Mouse (Mus musculus) spleen, postnatal 14 days (tissue): Measurements from ENCODE around the gene Sgms1.

Experiments used
- DNase-seq, 2 experiments: peaks; one replicate each; pipeline ENCODE4 v3.0.0; 2021 to 2022; ENCODE audit warnings: low spot score in 2 of 2

Gene Sgms1

DNA sequence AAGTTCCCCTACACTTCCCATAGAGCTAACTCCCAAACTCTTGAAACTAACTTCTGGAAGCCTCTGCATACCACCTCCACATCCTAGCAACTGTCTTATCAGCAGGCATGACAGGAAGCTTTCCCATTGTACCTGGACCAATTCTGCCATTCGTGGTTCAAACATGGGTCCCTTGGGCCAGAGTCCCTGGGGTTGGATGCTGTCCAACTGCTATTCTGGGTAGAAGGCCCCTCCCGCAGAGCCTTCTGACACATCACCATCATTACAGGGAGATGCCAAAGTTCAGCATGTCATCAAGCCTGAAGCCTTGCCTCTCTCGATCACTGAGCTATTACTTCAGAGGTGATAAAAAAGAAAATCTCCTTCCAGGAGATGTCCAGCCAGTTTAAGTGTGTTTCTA, 175.9 kb downstream of the Sgms1 start:
- DNase-seq: no peak

DNA sequence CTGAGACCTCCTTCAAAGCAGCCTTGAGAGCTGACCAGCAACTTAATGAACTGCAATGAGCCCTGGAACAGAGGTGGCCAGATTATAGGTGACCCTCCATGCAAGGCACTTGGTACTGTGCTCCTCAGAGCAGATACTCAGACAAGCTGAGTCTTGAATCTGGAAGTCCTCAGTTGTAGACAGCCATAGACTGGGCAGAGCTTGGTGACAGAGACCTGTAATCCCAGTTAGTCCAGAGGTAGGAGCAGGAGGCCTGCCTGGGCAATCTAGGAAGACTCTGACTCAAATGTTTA, 178.3 kb downstream of the Sgms1 start:
- no peak for DNase-seq

DNA sequence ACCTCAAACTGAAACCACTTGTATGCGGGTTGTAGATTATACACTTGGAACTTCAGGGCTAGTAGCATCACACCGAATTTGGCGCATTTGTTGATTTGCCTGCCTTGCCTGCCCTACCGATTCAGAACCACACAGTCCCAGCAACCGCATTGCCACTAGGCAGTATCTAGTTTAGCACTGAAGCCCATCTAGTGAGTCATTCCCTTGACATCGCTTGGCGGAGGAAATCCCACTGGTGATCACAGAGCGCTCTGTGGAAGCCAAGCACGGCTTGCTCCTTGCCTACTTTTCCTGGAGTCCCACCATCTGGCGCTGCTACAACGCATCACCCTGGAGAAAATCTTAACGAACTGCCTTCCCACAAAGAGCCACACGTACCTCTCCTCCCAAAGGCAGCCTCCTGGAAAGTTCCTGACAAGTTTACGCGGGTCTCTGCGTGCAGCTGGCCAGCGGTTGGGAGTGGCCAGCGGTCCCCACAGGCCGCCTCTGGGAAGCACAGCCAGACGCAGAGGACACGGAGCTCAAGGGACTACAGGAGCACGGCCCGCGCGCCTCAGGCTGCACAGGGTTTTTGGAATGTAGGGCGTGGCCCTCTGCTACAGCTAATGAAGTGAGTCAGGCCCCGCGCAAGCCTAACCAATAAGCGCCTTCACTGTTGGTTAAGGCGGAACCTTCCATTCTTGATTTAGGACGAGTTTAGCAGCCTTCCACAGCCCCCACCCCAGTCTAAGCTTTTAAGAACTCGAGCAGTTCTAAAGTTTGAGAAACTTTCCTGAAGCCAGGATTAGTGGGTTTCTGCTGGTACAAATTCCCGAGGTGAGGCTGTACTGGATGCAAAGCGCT, 178.8 kb downstream of the Sgms1 start:
- DNase-seq: peak; percentile 57 to 71

GRCm38 (mm10) chr19:32210099-32210449, 179.4 kb downstream of the Sgms1 start:
- no peak for DNase-seq

GRCm38 (mm10) chr19:32202131-32203114, 187.1 kb downstream of the Sgms1 start:
- no peak for DNase-seq

DNA sequence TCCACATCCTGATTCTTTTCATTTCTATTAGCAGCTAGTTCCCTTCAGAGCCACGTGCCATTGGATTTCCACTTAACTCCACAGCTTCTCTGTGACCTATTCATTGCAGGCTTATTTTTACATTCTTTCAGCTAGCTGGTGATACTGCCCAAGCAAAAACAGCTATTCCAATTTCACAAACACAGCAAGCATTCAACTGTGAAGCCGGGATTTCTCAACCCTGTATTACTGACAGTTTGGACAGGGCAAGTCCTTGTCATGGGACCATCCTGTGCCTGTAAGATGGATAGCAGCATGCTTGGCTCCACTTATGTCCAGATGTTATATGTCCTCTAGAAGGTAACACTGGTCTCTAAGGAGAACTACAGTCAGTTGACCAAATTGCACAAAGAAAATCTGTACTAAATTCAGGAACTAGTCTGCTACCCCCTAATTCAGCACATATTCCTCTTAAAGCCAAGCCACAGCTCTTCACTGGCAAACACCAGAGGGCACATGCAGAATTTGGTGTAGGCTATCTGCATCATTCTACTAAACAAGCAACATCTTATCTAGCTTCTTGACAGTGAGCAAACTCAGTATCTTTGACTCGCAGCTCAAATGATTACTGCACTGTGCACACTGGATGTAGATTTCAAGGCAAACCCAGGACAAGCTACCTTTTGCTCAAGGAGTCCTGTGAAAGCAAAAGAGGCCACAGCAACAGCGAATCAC, 189.5 kb downstream of the Sgms1 start:
- no peak for DNase-seq

GRCm38 (mm10) chr19:32199133-32199532, 190.4 kb downstream of the Sgms1 start:
- DNase-seq: no peak

DNA sequence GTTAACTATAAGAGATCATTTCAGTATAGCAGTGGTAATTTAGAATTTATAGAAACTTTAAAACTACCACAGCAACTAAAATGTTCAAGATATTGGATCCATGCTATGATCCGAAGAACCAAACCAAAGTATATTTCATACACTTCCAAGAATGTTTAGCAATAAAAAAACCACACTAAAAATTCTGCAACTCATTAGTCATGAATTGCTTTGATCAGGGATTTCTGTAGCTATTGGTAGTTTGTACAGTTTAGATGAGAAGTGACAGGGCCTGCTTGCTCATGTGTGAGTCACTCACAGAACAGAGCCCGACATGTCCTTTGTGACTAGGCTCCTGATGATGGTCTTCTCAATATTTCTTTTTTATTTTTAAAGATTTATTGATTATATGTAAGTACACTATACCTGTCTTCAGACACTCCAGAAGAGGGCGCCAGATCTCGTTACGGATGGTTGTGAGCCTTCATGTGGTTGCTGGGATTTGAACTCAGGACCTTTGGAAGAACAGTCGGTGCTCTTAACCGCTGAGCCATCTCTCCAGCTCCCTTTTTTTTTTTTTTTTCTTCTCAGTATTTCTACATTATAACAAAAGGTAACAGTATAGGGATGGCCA, 190.9 kb downstream of the Sgms1 start:
- DNase-seq: no peak

- no peak for DNase-seq
These were observed 192.3 kb downstream of the Sgms1 start for GRCm38 (mm10) chr19:32196976-32197819.

DNA sequence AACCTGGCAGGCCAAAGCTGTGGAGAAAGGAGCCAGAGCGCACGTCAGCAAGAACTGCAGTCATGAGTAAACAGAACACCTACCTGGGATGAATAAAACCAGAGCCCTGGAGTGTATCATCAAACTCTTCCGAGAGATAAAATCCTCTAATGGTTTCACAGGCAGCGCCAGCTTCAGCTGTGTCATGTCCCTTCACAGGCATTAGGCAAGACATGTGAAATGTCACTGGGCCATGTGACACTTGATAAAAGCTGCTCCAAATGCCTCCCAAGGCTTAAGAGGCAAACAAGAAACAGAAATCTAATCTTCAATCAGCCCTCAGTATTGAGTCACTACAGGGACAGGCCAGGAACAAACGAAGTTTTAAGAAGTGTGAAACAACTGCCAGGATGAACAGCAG, 193.3 kb downstream of the Sgms1 start:
- DNase-seq: no peak

DNA sequence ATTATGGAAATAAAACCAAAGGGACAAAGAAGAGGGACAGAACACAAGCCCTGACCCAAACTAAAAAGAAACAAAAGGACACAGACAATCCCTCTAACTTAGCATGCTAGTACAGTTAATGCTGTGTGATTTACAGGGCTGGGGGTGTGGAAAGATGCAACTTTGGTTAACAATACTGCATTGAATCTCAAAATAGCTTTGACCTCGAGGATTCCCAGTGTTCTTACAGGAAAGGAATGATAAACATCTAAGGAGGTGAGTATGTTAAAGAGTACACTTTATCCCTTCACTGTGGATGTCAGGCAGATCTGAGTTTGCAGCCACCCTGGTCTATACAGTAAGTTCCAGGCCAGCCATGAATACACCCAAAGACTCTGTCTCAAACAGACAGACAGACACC, 194.7 kb downstream of the Sgms1 start:
- no peak for DNase-seq

GRCm38 (mm10) chr19:32194074-32194473, 195.4 kb downstream of the Sgms1 start:
- DNase-seq: no peak

DNA sequence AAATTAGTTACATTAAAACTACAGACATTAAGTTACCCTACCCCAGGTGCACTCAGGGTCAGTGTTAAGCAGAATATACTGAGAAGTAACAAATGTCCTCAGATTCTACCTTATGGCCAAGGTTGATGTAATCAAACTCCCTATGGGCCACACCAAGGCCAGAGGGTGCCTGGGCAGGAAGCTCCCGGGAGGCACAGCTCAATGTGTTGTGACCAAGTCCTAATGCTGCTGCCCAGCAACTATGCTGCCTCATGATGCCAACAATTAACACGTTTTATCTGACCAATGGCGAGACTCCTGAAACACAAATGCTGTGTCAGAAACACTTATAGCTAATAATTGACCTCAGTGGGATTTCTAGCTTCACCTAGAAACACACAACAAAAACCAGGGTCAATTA, 197.9 kb downstream of the Sgms1 start:
- no peak for DNase-seq

- DNase-seq: no peak
These were observed 199.6 kb downstream of the Sgms1 start for GRCm38 (mm10) chr19:32189961-32190360.

GRCm38 (mm10) chr19:32189036-32189436, 200.5 kb downstream of the Sgms1 start:
- DNase-seq: no peak

DNA sequence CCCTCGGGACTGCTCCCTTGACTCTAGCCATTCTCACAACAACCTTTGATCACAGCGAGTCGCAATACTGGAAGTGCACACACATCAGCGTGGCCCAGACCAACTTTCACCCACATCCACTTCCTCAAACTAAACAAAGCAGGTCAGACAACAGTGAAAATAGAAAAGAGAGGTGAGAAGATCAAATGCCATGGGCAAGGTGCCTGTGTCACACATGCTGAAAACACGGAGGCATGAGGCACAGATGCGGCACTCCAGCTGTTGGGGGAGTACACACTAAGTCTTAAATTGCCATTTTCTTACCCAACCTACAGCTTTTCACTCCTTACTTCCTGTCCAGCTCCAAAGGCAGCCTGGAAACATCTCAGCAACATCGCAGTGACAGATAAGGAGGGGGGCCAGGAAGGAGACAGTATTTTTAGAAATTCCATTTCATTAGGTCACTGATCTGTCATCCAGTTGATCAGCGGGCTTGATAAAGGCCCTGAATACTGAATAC, 202.9 kb downstream of the Sgms1 start:
- no peak for DNase-seq

DNA sequence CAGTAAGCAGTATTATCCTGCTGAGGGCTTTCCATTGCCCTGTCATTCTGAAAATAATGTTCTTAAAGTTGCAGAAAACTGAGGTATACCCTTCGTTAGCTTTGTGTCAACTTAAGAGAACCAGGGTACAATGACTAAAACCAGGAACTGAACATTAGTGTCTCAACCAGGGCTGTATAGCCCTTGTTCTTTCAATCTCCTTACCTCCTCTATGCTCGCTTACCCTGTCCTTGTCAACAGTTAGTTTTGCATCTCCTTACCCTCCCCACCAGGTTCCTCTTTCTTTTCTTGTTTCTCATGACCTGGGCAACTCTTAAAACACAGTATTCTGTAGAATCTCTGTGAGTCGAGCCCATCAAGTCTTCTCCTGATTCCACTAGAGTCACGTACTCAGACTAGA, 206.5 kb downstream of the Sgms1 start:
- DNase-seq: no peak

- no peak for DNase-seq
These were observed 207.0 kb downstream of the Sgms1 start for GRCm38 (mm10) chr19:32182471-32182870.

DNA sequence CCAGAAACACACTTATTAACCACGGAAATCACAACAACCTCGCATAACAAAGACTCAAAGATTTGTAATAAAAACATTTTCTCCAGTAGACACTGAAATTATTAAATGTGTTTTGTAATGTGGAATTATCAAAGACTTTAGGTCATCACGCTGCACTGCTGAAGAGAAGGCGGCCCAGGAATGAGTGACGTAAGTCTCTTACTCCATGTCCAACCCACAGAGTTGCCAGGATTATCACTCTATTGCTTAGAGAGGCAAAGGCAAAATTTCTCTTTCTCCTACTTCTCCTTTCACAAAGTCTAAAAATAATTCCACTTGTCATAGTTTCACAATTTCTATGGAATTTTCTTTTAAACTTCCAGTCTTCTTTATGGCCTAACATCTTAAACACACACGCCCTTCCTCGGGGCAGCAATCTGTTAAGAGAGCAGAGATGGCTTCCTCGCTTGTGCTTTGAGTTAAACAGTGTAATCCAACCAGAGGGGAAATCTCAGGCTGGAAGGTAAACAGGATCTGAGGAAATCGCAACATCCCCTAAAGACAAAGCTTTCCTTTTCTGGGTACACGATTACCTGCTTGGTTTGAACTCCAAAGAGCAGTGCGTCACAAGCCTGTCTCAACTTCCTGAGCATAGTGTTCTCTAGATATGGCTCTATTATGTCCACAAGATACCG, 207.7 kb downstream of the Sgms1 start:
- DNase-seq: no peak
